Mouse (Mus musculus) natural killer cell, adult 2 months (primary cell): Measurements from ENCODE around the gene Lrrc8e.

Source experiments
- DNase-seq, 2 experiments: peaks; one replicate each; pipeline ENCODE4 v3.0.0; 2022; ENCODE audit warnings: low spot score in 2 of 2

Lrrc8e gene

DNA sequence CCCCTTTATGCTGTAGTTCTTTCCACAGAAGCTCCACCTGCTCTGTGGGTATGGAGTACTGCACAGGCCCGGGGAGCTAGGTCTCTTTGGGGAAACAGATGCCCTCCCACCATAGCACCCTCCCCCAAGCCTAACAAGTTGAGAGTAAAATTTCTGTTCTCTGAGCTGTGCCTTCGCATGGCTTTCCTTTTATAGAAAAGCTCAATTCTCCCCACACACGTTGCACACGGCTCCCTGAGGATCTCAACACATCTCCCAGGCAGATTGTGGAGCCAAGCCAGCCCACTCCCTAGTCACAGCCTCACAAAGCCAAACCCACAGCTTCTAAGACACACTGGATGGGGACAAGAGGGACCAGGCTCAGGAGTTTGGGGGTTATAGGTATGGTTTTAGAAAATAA lies 30.3 kb downstream of the Lrrc8e start:
- no peak for DNase-seq

DNA sequence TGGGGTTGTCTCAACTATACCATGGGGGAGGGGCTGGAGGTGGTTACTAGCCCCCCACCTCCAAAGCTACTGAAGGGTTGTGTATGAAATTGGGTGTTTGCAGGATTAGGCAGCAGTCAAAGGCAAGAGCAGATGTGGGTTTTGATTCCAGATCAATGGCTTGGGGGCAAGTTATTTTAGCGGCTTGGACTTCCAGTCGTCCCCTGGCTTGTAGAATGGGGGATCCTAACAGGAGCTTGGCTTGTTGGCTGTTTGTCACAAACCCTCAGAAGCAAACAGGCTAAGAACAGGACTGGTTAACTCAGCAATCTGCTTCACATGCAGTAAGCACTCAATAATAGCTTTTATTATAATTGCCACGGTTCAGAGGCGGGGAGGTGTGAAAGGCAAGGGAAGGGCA lies 30.7 kb downstream of the Lrrc8e start:
- no peak for DNase-seq

DNA sequence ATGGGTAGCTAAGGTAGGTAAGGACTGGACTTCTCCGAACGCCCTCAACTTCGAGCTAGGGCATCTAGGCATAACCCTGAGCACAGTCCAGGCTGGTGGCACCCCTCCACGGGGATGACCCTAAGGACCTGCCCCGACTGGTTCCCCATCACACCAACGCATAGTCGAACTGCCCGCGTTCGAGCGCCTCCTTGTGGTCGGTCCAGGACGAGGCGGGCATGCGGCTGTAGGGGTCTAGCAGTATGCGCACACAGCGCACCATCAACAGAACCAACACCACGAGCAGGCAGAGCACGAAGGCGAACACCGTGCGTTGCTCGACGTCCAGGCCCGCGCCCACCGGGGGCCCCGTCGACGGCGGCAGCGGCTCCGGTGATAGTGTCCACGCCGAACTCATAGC lies 31.6 kb downstream of the Lrrc8e start:
- DNase-seq, result peak; percentile 74 to 84

DNA sequence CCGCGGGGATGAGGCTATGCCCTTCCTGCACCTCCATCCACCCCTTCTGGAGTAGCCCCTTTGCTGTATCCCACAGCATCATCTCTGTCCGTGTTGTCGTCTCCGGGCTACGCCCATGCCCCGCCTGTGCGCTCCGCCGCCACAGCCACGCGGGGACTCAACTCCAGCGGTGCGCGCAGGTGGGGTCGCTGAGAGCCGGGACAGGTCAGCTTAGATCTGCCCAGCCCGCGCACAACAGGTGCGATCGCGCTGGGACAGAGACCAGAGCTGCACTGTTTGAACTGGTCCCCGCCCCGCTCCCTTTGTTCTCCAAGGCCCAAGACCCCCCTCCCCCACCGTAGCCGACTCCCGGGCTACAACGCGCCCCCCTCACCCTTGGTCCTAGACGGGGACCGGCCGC lies 32.1 kb downstream of the Lrrc8e start:
- peak; percentile 2 to 11 for DNase-seq

DNA sequence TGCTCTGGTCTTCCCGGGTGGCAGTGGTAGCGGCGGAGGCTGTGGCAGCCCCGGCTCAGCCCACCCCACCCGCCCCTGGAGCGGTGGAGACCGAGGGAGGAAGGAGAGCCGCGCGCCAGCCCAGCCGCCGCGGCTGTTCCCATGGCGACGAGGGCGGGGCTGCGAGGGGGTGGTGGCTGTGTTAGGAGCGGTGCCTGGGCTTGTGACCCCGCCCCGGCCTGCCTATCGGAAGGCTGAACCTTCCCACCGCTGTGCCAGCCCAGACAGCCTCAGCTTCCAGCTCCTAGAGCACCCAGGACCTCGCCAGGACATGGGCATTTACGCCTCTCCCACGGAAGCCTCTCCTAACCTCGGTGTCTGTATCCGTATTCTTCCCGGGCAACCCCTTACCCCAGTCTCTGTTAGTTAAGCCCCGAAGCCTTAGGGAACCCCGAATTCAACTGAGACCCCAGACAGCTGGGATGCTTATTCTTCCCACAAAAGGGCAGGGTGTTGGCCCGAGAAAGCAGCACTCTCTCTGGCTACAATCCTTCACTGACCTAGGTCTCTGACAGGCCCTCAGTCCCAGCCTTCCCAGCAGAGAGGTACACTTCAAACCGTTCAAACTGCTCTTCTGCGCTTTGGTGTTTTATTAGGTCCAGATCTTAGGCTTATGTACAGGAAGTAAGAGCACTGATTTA lies 32.6 kb downstream of the Lrrc8e start, which contains the start of gene Ctxn1:
Gene Ctxn1, minus strand, starts transcription at position 150 of the 680 bp plus-strand sequence.
- peak; percentile 88 to 91 for DNase-seq

DNA sequence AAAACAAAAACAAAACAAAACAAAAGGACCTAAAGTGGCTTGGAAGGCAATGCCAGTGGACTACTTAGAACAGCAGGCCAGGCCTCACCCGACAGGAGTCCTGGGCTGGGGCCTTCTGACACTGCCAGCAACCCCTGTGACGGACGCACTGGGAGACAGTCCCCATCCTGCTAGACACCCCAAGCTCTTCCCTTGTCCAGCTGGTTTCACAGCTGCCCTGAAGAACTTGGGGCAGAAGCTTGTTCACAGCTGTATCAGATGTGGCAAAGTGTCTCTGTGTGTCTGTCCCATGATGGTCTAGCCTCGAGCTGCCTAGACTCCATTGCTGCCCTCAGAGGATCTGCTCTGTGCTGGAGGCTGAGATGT lies 33.2 kb downstream of the Lrrc8e start:
- DNase-seq, result no peak

DNA sequence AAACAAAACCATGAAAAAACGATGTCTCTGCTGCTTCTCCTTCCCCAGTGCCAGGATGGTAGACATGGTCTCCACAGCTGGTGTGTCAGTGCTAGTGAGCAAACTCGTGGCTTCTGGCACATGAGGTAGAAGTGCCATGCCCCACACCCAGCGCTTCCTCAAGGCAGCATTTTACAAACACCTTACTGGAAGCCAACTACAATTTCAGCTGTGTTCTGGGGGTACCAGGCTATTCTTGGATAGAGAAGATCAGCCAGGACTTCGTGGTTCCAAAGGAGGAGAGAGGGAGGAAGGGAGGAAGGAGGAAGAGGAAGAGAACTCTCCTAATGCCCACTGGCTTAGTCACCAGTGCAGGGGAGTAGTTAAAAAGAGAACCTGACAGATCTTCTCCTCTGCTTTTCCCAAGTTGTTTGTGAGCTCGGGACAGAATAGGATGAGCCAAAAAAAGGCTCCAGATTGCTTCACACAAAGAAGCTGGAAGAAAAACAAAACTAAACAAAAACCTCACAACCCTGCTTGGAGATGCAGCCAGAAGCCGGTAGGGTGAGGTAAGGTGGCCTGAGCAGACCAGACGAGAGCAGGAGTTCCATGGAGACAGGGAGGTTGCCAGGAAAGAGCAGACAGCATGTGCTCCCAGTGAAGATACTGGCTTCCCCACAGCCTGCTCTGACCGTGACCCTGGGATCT lies 36.6 kb downstream of the Lrrc8e start:
- no peak for DNase-seq

DNA sequence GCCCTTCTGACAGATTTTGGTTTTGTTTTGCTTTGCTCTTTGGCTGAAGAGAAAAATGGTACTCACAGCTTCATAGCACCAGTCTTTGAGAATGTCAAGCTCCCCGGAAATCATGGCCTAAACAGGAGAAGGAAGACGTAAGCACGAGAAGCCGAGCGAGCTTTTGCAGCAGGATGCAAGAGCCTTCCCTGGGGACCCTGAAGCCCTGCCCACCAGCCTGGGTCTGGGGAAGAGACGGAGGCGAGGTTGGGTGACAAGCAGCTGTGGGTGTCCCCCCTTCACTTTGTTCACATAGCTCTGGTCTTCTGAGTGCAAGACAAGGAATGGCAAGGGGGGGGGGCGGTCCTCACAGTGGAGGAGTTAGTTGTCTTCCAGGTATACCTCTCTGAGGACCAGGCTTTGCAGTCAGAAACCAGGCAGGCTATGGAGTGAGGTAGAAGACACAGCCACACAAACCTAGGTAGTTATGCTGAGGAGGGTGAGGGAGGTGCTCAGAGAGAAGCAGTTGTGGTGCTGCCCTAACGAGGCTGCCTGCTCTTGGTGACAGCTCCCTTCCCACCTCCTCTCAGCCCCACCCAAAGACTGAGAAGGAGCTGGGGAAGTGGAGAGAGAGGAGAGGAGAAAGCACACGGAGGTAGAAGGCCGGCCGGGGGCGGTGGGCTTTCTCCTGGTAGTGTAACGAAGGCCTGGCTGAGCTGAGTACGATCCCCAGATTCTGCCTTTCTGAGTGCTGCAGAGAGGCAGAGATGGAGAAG lies 38.7 kb downstream of the Lrrc8e start:
- no peak for DNase-seq

DNA sequence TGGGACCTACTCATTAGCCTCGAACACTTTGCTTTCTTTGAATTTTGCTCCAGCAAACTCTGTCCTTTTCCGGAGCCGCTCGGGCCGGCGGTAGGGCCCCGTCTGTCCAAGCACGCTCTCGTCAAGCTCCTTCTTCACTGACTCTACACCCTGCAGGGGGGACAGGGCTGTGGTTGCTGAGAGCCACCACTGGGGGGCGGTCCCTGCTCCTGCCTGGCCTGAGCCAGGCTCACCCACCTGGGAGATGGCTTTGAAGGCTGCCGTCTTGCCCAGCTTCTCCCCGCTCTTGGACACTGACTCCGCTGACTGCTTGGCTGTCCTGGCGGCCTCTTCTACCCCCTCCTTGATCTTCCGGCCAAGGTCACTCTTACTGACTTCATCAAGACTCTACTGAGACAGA lies 41.0 kb downstream of the Lrrc8e start:
- peak in 1 of 2 experiments; percentile 14 for DNase-seq

DNA sequence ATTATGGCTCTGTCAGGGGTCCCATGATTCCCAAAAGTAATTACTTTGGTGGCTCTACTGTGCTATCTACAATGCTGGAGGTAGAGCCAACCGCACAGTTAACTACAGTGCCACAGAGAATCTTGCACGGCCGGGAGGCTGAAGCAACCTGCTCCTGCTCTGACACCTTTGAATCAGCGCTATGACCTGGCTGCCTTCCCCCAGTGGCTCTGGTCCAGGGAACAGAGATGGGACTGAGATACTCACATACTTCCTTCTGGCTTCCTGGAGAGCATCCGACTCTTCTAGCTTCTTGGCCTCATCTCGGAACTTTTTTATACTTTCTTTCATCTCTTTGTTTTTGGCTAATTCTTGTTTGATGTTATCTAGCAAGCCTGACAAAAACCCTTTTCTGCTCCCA lies 43.0 kb downstream of the Lrrc8e start:
- no peak for DNase-seq

DNA sequence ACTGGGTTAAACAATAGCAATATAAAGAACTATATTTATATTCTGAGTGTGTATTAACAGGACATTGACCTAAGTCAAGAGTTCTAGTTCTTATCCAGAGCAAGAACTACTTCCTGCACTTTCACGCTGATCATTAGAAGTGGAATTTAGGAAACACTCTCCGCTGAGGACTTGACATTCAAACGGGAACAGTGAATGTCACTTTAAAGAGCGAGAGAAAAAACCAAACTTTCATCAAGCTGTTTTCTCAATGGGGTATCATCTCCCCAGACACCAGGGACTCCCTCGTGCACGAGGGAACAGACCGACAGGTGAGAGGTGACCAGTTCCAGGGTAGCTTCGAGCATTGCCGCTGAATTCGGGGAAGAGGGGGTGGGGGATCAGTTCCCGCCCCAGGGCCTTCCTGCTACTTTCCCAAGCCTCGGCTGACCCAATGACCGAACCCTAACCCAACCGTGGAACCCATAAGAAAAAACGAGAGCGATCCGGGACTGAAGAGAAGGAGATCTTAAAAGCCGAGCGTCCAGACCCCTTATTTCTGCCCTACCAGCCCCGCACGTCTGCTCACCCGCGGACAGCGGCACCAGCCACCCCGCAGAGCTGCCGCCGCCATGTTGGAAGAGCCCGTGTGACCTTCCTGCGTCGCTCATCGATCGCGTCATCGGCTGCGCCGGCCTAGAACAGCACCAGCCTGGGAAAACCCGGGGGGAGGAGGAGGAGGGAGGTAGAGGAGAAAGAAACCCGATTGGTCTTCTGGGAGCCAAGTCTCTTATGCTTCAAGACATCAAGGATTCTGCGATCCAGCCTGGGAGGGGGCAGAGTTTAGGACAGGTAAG lies 48.9 kb downstream of the Lrrc8e start, which contains the start of gene Timm44:
Gene Timm44, minus strand, starts transcription at position 639 of the 836 bp plus-strand sequence.
- peak; percentile 86 to 91 for DNase-seq

DNA sequence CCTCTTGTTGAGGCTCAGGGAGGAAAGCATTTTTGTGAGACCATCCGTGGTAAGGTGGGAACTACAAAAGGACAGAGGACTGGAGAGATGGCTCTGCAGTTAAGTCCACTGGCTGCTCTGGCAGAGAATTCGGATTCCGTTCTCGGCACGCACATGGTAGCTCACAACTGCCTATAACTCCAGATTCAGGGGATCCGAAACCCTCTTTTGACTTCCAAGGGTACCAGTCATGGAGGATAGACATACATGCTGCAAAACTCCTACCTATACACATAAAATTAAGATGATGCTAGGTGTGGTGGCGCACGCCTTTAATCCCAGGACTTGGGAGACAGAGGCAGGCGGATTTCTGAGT lies 49.5 kb downstream of the Lrrc8e start:
- no peak for DNase-seq
